Mouse (Mus musculus): ENCODE measurements around the gene Hist2h2be. TPM values are rescaled to one million over a fixed set of nuclear protein-coding genes. Genes with fewer than 3 reads are reported as not detected.
A peak's percentile ranks its signal among the peaks of the same experiment; 100 is the strongest.

Hist2h2be gene
- total RNA-seq, 2 experiments from 2014 or later, result 3.2 to 3.8 TPM

- DNase-seq (ENCODE audit: low spot score in 2 of 2), result no peak
Observed at GRCm38 (mm10) chr3:96261623-96262022, 40.7 kb downstream of the Hist2h2be start.

- DNase-seq (ENCODE audit: low spot score in 2 of 2), result peak; percentile 49 to 82
Observed at GRCm38 (mm10) chr3:96262216-96262875, 41.4 kb downstream of the Hist2h2be start.

DNA sequence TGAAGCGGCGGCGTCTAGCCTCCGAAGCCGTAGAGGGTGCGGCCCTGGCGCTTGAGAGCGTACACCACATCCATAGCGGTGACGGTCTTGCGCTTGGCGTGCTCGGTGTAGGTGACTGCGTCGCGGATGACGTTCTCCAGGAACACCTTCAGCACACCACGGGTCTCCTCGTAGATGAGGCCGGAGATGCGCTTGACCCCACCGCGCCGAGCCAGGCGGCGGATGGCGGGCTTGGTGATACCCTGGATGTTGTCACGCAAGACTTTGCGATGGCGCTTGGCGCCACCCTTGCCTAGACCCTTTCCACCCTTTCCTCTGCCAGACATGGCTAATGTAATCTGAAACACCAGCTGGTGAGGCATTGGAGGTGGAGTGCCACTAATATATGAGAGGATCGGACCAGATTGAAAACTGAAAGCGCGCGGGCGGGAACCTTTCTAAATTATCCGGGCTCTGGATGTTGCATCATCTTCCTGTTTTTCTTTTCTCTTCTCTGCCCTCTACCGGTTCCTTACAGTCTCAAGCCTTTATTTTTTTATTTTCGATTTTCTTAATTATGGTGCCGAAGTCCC, 42.1 kb downstream of the Hist2h2be start, which contains the start of gene Hist2h4:
Gene Hist2h4 (minus strand): TSS at position 333 of the 572 bp plus-strand sequence.
- peak; percentile 83 to 92 for DNase-seq (ENCODE audit: low spot score in 2 of 2)

- DNase-seq (ENCODE audit: low spot score in 2 of 2), result peak in 1 of 2 experiments; percentile 47
Observed at GRCm38 (mm10) chr3:96263558-96264403, 42.9 kb downstream of the Hist2h2be start.

GRCm38 (mm10) chr3:96264404-96264949, 43.6 kb downstream of the Hist2h2be start:
- no peak for DNase-seq (ENCODE audit: low spot score in 2 of 2)

GRCm38 (mm10) chr3:96266132-96266710, 45.3 kb downstream of the Hist2h2be start:
- DNase-seq (ENCODE audit: low spot score in 2 of 2), result no peak

- no peak for DNase-seq (ENCODE audit: low spot score in 2 of 2)
Observed at GRCm38 (mm10) chr3:96267541-96267940, 46.6 kb downstream of the Hist2h2be start.

DNA sequence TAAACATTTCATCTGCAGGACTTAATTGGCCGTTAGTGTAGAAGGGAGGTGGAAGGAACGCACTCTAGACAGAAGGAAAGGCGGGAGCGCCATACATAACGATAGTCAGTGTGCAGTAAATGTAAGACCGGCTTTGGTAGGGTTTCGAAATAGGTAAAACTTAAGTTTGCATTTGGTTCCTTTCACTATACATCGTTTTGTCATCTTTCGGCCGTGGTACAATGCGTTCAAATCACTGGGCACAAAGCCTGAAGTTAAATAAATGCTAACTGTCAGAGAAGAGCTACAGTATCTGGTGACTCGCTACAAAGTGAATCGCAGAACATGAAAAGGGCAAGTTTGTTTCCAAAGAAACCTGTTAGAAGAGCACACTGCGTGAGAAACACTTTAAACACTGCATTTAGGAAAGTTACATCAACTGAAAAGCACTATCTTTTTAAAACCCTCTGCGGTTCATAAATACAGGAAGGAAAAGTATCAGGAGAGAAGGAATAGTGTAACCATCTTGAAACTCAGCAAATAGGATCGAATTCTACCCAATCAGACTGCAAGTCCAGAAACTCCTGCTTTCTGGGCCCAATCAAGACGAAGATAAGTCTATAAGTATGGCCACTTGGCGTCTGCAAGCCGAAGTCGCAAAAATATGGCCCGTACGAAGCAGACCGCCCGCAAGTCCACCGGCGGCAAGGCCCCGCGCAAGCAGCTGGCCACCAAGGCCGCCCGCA, 47.3 kb downstream of the Hist2h2be start, which contains the start of gene Hist2h3b:
Gene Hist2h3b (plus strand): TSS at position 604 of the 725 bp plus-strand sequence.
- DNase-seq (ENCODE audit: low spot score in 2 of 2), result peak; percentile 58 to 78

- DNase-seq (ENCODE audit: low spot score in 2 of 2), result peak in 1 of 2 experiments; percentile 15
Observed at GRCm38 (mm10) chr3:96268776-96269378, 48.0 kb downstream of the Hist2h2be start.

- peak; percentile 47 to 82 for DNase-seq (ENCODE audit: low spot score in 2 of 2)
Observed at GRCm38 (mm10) chr3:96269511-96270474, 48.9 kb downstream of the Hist2h2be start, which contains the start of gene Hist2h2bb. TSS of gene Hist2h2bb (plus strand) at chr3:96269752.

Small RNA genes lying within 50 kb of the gene (microRNA-seq; reads per million reads assigned to microRNA genes)
- not detected for gene Gm44492
- gene Gm47311, result not detected
- not detected for gene Gm47313

Other genes with a start within 250 kb of the Hist2h2be start
- 10 to 100 TPM; 94.2 to 97.4 TPM for gene Plekho1, start 225.1 kb upstream of the Hist2h2be start, total RNA-seq (2021)
- 10 to 100 TPM; 24.5 to 32.6 TPM for gene Vps45, start 162.7 kb upstream of the Hist2h2be start, total RNA-seq (2021)
- gene Otud7b, start 116.6 kb upstream of the Hist2h2be start, total RNA-seq (2021), result 10 to 100 TPM; 61.0 to 65.7 TPM
- 1 to 10 TPM; 9.3 to 9.7 TPM for gene Mtmr11, start 59.1 kb upstream of the Hist2h2be start, total RNA-seq (2021)
- 10 to 100 TPM; 32.9 to 34.6 TPM for gene Sf3b4, start 48.8 kb upstream of the Hist2h2be start, total RNA-seq (2021)
- 1 to 10 TPM; 2.2 to 2.3 TPM for gene Sv2a, start 40.0 kb upstream of the Hist2h2be start, total RNA-seq (2021)
- gene Bola1, start 1.4 kb upstream of the Hist2h2be start, total RNA-seq (2021), result 10 to 100 TPM; 20.4 to 23.2 TPM
- 10 to 100 TPM; 15.6 TPM for gene Hist2h2ab, start 1.3 kb upstream of the Hist2h2be start, total RNA-seq (2021)
- 100 to 1,000 TPM; 126 to 168 TPM for gene Hist2h2ac, start 239 bp upstream of the Hist2h2be start, total RNA-seq (2021)
- gene Hist2h3c2, start 18.0 kb downstream of the Hist2h2be start, total RNA-seq (2021), result 100 to 1,000 TPM; 150 TPM
- 1,000 to 10,000 TPM; 1,169 to 1,327 TPM for gene Hist2h2aa2, start 19.2 kb downstream of the Hist2h2be start, total RNA-seq (2021)
- gene Hist2h2aa1, start 24.4 kb downstream of the Hist2h2be start, total RNA-seq (2021), result 10 to 100 TPM; 12.3 to 14.6 TPM
- under 1 TPM in 1 of 2 experiments, not detected in 1; 0.44 TPM for gene Hist2h3c1, start 25.6 kb downstream of the Hist2h2be start, total RNA-seq (2021)
- 10 to 100 TPM; 74.6 to 96.7 TPM for gene Hist2h4, start 42.2 kb downstream of the Hist2h2be start, total RNA-seq (2021)
- 100 to 1,000 TPM; 677 to 879 TPM for gene Hist2h3b, start 47.5 kb downstream of the Hist2h2be start, total RNA-seq (2021)
- 100 to 1,000 TPM; 676 to 744 TPM for gene Hist2h2bb, start 48.6 kb downstream of the Hist2h2be start, total RNA-seq (2021)
- gene Fcgr1, start 72.8 kb downstream of the Hist2h2be start, total RNA-seq (2021), result 1 to 10 TPM; 1.6 to 1.7 TPM
- gene BC107364, start 231.2 kb downstream of the Hist2h2be start, total RNA-seq (2021), result not detected